Mouse (Mus musculus) heart, postnatal 0 days (tissue): ENCODE measurements at regions not wholly inside any gene's neighbourhood (a gene's known extent, or its start where the extent isn't known, plus 50 kb on each side); places are given as distances from the start of the nearest gene placed in this dataset.

Source experiments
- CTCF ChIP-seq: IDR thresholded peaks from 2 replicates; pipeline ENCODE4 v1.5.1; 2016; ENCODE audit warnings: antibody characterized with exemption, control low read depth, low read depth
- EP300 ChIP-seq: IDR thresholded peaks from 2 replicates; pipeline ENCODE4 v1.6.1; 2016; ENCODE audit warnings: antibody characterized with exemption, low read depth

DNA sequence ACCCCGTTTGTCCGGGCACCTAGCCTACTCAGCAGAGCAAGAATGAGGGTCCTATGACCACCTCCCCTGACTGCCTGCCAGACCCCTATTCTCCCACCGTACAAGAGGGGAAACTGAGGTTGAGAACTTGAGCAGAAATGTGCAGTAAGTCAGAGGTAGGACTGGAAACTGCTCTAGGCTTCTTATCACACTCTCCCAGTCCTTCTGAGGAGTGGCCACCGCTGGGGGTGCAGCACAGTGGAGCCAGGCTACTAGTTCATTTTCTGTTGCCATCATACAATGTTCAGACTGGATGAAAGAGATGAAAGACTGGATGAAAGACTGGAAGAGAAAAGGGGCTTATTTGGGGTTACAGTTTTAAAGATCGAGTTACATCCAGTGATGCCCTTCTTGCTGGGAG, 78.7 kb upstream of the Shb start:
- TF ChIP-seq CTCF: no peak
- TF ChIP-seq EP300: no peak
